Mouse (Mus musculus) testis, postnatal 14 days (tissue): ENCODE data around the gene Olfr61.
"Not testable (repeated sequence)": the region's sequence is repeated elsewhere in the genome, so short reads cannot be mapped to it uniquely, and the experiment has no call there.

Source experiments
- DNase-seq: peaks from one replicate; pipeline ENCODE4 v3.0.0; 2021; ENCODE audit warnings: low spot score

The Olfr61 gene

DNA sequence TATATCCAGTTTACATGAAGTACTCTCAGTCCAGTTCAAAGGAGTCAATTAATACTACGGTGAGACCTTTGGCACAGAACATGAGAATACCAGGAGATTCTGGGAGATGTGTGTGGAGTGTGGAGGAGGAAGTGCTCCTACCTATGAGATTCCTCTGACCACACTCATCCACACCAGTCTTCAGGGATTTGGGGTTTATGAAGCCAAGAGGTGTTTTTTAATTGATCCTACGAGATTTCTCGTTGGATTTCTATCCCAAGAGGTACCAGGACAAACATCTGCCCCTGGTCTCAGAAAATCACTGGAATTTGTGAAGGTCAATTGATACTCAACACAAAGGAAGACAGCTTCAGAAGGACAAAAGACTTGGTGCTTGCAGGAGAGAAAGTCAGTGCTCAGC lies at the start of gene Olfr61:
Gene Olfr61, plus strand, starts transcription at position 301 of the 400 bp plus-strand sequence.
- not testable (repeated sequence) for DNase-seq

GRCm38 (mm10) chr7:140600969-140601368 lies 27.8 kb upstream of the Olfr61 start, which contains the start of gene Olfr46:
TSS of gene Olfr46 (plus strand) at chr7:140601269.
- DNase-seq = not testable (repeated sequence)

DNA sequence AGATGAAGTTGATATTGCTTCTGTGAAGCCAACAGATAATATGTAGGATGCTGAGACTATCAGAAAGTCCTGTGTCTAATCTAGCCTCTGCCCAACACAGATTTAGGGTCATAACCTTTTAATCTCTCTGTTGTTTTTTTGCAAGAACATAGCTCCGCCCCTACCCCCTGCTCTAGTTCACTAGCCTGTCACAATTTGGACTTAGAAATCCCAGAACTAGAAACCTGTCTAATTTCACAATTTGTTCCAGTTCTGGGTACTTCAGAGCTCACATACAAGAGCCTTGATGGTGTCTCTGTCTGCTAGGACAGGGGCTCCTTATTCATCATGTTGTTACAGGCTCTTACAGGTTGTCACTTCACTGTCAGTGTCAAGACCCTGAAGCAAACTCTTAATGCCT lies 1.8 kb downstream of the Olfr61 start:
- DNase-seq = no peak

GRCm38 (mm10) chr7:140646152-140646551 lies 17.4 kb downstream of the Olfr61 start, which contains the start of gene Olfr53:
TSS of gene Olfr53 (plus strand) at chr7:140646452.
- DNase-seq = no peak

DNA sequence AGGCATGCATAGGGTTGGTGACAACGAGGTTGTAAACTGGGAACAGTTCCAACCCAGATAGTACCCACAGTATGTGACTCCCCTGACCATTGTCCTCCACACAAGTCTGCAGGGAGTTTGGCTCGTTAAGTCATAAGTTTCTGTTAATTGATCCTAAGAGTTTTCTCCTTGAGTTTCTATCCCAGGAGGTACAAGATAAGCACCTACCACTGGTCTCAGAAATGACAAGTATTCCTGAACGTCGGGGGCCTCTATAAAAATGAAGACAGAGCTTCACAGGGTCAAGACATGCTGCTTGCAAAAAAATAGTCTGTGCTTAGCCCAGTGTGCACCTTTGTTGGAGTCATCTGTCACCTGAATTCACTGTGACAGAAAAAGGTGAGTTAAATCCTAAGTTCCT lies 30.9 kb downstream of the Olfr61 start, which contains the start of gene Olfr539:
Gene Olfr539, plus strand, starts transcription at position 301 of the 400 bp plus-strand sequence.
- DNase-seq = no peak

GRCm38 (mm10) chr7:140670693-140671092 lies 41.9 kb downstream of the Olfr61 start:
- DNase-seq = not testable (repeated sequence)

GRCm38 (mm10) chr7:140675863-140676262 lies 47.1 kb downstream of the Olfr61 start:
- no peak for DNase-seq

- DNase-seq = not testable (repeated sequence)
Observed at GRCm38 (mm10) chr7:140679591-140679990, 50.8 kb downstream of the Olfr61 start.

DNA sequence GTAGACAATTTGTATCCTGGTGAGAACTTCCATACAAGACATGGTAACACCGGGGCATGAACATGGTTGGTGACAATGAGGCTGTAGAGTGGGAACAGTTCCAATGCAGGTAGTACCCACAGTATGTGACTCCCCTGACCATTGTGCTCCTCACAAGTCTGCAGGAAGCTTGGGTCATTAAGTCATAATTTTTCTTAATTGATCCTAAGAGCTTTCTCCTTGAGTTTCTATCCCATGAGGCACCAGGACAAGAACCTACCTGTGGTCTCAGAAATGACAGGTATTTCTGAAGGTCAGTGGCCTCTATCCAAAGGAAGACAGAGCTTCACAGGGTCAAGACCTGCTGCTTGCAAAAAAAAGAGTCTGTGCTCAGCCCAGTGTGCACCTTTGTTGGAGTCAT lies 52.9 kb downstream of the Olfr61 start, which contains the start of gene Olfr45:
Gene Olfr45, plus strand, starts transcription at position 301 of the 400 bp plus-strand sequence.
- DNase-seq = no peak
